Mouse (Mus musculus): Measurements from ENCODE around the gene Gm26938.

Gm26938 gene

DNA sequence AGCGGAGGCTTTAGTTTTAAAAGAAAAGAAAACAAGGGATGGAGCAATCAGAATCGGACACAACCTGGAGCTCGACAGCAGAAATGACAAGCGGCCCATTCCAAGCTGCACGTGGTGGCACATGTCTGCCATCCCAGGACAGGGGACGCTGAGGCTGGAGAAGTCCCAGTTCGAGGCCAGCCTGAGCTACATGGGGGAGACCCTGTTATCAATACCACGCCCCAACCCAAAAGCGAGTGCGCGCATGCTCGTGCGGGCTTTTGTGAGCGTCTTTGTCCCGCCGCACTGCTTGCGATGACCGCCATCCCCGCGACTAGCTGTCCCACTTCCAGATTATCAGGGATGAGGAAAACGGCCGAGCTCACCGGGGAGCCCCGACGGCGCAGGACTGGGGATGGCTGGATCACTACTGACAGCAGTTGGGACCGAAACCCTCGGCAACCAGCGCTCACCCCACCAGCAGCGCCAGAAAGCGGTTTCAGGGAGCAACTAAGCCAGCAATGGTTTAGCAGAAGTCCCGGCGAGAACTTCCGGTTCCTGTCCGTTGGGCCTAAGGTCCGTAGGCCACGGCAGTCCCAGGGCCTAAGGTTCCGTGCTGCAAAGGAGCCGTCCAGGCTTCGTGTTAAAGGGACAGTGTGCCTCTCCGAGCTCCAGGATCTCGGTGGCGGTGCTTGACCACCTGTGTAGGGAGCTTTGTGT lies at the start of gene Gm26938, which contains the start of gene Psmg3:
Gene Gm26938, minus strand, starts transcription at position 51 of the 699 bp plus-strand sequence.
Gene Psmg3, minus strand, starts transcription at position 529 of the 699 bp plus-strand sequence.
- peaks cover 2% of the 10 kb centered on the region for H3K36me3 ChIP-seq (ENCODE audit: control insufficient read depth, insufficient read depth, low read length, poor library complexity, severe bottlenecking)
- no peaks in the 10 kb centered on the region for H3K27me3 ChIP-seq (ENCODE audit: control insufficient read depth, insufficient read depth, low read length, poor library complexity, severe bottlenecking)
- peak; percentile 88 for DNase-seq (ENCODE audit: low read depth, low spot score)

DNA sequence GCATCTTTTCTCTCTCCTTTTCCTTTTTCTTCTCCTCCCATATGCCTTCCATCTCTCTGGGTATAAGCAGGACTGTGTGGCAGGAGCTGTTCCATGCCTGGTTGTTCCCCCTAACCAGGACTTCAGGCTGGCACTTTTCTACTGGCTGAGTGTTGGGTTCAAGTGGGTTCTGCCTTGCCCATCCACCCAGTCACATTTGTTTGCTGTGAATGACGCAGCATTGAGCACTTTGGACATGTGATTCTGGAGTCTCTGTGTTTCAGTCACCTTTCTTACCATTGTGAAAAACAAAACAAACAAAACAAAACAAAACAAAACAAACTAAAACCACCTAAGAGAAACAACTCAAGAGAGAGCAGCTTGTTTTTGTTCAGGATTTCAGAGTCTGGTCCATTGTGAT lies 45.3 kb upstream of the Gm26938 start:
- no peak for DNase-seq (ENCODE audit: low read depth, low spot score)
- H3K36me3 ChIP-seq (ENCODE audit: control insufficient read depth, insufficient read depth, low read length, poor library complexity, severe bottlenecking): no peaks in the 10 kb centered on the region
- no peaks in the 10 kb centered on the region for H3K27me3 ChIP-seq (ENCODE audit: control insufficient read depth, insufficient read depth, low read length, poor library complexity, severe bottlenecking)

DNA sequence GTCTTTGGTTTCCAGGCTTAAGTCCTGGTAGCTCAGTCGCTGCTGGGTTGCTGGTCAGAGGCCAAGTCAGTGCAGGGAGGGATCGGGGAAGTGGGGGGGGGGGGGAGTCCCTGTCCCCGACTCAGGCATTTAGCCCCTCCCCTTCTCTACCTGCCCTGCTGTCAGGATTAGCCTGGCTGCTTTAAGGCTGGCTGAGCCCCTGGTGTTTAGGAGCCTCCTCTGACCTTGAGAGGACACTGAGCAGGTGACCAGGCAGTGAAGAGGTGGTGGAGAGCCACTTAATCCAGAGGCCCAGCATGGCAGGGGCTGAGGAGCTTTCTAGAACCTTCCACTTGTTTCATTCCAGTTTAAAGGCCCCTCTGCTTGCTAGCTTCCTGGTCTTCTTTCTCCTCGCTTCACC lies 44.7 kb upstream of the Gm26938 start:
- Histone ChIP-seq H3K36me3 (ENCODE audit: control insufficient read depth, insufficient read depth, low read length, poor library complexity, severe bottlenecking) (no peaks in the 10 kb centered on the region), H3K27me3 (ENCODE audit: control insufficient read depth, insufficient read depth, low read length, poor library complexity, severe bottlenecking) (no peaks in the 10 kb centered on the region)
- no peak for DNase-seq (ENCODE audit: low read depth, low spot score)

DNA sequence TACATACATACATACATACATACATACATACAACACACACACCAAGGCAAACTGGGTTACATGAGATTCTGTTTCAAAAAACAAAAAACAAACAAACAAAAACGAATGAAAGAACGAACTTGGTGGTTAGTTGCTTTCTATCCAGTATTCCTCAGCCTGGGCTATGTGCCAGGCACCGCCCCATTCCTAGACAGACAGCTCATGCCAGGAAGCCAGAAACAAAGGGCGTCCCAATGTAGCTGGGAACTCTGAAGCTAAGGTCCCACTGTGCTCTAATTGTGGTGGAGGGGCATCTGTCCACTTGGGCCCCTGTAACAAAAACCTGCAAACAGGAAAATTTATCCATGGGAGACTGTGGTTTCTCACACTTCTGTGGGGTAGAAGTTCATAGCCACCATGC lies 36.6 kb upstream of the Gm26938 start:
- H3K36me3 ChIP-seq (ENCODE audit: control insufficient read depth, insufficient read depth, low read length, poor library complexity, severe bottlenecking): no peaks in the 10 kb centered on the region
- no peak for DNase-seq (ENCODE audit: low read depth, low spot score)
- H3K27me3 ChIP-seq (ENCODE audit: control insufficient read depth, insufficient read depth, low read length, poor library complexity, severe bottlenecking): no peaks in the 10 kb centered on the region

DNA sequence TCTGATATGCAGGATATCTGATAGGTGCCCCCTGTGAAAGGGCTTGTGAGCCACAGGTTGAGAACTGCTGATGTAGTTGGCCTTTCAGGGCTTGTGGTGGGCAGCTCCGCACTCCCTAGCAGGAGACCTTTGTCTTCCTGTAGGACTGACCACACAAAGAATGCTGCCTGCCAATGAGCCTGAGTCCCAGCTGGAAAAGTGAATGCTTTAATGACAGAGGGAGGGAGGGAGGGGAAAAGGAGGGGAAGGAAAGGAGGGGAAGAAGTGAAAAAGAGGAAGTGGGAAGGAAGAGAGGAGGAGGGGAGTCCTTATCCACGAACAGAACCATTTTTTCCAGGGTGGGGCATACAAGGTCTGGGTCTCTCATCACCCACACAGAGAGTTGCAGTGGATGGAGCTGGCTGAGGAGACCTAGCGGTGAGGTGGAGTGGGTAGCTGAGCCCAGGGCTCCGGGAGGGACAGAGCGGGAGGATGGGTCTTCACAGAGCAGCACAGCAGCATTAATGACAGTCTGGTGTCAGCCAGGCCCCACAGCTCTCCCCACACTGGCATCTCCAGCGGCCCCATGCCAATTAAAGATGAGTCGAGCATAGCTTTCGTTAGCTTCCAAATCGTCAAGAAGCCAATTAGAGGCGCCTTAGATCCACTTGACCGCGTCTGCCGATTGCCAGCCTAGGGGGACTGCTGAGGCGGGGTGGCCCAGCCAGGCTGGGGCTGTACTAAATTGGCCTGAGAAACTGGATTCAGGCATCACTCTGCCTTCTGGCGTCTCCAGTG lies 34.3 kb upstream of the Gm26938 start:
- no peaks in the 10 kb centered on the region for H3K27me3 ChIP-seq (ENCODE audit: control insufficient read depth, insufficient read depth, low read length, poor library complexity, severe bottlenecking)
- no peaks in the 10 kb centered on the region for H3K36me3 ChIP-seq (ENCODE audit: control insufficient read depth, insufficient read depth, low read length, poor library complexity, severe bottlenecking)
- DNase-seq (ENCODE audit: low read depth, low spot score): no peak

DNA sequence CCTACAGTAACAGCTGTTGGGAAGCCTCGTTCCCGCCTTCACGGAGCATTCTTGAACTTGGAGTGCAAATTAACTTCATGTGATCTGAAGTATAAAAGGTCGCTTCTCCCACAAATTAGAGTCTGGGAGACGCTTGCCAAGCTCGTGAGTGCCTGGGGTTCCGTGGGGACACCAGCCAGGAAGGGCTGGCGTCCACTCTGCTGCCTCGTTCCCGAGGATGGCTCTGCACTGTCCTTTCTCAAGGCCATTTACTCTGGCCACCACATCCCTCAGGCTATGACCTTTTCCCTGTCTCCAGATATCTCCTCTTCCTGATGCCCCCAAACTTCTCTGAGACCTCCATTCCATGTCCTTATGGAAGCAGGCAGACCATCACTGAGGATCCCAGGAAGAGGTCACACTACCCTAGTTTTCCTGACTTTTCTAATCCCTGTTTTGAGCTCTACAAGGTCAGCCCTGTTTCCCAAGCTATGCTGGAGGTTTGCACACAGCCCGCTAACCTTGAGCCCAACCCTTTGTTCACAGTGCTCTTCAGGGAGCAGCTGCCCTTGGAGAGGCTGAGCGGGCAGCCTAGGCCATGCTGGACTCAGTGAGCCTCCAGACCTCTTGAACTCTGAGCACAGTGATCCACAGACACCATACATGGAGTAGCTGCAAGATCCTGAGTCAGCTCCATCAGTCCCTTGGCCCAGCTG lies 23.6 kb upstream of the Gm26938 start:
- Histone ChIP-seq H3K27me3 (ENCODE audit: control insufficient read depth, insufficient read depth, low read length, poor library complexity, severe bottlenecking) (no peaks in the 10 kb centered on the region), H3K36me3 (ENCODE audit: control insufficient read depth, insufficient read depth, low read length, poor library complexity, severe bottlenecking) (no peaks in the 10 kb centered on the region)
- DNase-seq (ENCODE audit: low read depth, low spot score): no peak

DNA sequence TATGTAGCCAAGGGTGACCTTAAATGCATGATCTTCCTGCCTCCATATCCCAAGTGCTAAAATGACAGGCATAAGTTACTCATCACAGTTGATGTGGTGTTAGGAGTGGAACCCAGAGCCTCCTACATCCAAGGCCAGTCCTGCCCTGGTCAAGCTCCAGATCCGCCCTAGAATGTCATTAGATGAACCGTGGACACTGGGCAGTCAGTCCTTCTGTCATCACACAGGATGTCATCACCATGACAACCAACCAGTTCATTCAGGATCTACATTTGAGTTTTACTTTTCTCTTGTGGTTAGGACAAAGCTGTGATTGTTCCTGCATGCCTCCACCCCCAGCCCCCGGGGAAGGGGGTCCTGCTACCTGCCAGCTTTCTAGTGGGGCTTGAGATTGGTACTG lies 12.9 kb upstream of the Gm26938 start:
- DNase-seq (ENCODE audit: low read depth, low spot score): no peak
- no peaks in the 10 kb centered on the region for H3K27me3 ChIP-seq (ENCODE audit: control insufficient read depth, insufficient read depth, low read length, poor library complexity, severe bottlenecking)
- H3K36me3 ChIP-seq (ENCODE audit: control insufficient read depth, insufficient read depth, low read length, poor library complexity, severe bottlenecking): no peaks in the 10 kb centered on the region

DNA sequence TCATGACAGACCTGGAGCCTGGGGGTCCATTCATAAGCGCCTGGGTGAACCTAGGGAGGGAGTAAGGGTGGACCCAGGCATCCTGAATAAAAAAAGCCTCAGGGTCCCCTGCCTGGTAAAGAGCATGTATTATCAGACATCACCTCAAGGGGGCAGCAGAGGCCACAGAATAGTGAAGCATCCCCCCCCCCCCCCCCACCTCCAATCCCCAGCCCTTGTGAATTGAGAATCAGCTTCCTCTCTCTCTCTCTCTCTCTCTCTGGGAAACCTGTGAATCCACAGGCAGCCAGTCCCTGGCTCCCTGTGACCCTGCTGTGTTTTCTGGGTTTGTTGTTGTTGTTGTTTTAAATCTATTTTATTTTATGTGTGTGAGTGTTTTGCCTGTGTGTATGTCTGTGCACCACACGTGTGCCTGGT lies 12.3 kb upstream of the Gm26938 start:
- peak; percentile 78 for DNase-seq (ENCODE audit: low read depth, low spot score)
- Histone ChIP-seq H3K36me3 (ENCODE audit: control insufficient read depth, insufficient read depth, low read length, poor library complexity, severe bottlenecking) (no peaks in the 10 kb centered on the region), H3K27me3 (ENCODE audit: control insufficient read depth, insufficient read depth, low read length, poor library complexity, severe bottlenecking) (no peaks in the 10 kb centered on the region)

DNA sequence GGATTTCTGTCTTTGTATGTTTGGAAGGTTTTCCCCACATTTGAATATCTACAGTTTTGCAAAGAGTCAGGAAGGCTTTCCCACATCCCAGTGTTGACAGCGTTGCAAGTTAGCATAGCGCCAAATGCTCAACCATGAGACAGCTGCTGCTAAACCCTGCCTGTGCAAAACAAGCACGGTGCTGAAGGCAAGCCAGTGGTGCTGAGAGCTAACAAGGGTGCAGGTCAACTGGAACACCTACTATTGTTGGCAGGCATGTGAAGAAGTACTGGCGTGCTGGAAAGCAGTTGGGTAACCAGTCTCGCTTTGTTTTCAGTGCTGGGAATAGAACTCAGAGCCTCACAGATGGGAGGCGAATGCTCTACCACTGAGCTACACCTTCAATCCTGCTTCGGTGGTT lies 9.5 kb upstream of the Gm26938 start:
- no peaks in the 10 kb centered on the region for H3K27me3 ChIP-seq (ENCODE audit: control insufficient read depth, insufficient read depth, low read length, poor library complexity, severe bottlenecking)
- no peaks in the 10 kb centered on the region for H3K36me3 ChIP-seq (ENCODE audit: control insufficient read depth, insufficient read depth, low read length, poor library complexity, severe bottlenecking)
- no peak for DNase-seq (ENCODE audit: low read depth, low spot score)

DNA sequence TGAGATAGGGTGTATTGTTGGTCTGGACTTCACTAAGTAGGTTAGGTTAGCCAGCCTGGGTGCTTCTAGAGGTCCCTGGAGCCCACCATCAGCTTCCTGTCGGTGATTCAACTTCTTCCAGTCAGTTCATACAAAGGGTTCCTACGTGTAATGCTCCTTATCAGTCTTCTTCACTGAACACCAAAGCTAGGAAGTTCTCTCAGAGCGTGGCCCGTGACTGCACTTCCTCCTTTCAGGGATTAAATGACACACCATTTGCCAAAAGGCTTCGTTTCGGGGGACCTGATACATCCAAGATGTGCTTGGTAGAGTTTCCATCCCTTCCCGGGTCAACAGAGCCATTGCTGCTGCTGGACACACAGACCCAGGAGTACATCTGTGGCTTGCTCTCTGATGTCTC lies 5.9 kb upstream of the Gm26938 start:
- Histone ChIP-seq H3K36me3 (ENCODE audit: control insufficient read depth, insufficient read depth, low read length, poor library complexity, severe bottlenecking) (no peaks in the 10 kb centered on the region), H3K27me3 (ENCODE audit: control insufficient read depth, insufficient read depth, low read length, poor library complexity, severe bottlenecking) (no peaks in the 10 kb centered on the region)
- DNase-seq (ENCODE audit: low read depth, low spot score): no peak

DNA sequence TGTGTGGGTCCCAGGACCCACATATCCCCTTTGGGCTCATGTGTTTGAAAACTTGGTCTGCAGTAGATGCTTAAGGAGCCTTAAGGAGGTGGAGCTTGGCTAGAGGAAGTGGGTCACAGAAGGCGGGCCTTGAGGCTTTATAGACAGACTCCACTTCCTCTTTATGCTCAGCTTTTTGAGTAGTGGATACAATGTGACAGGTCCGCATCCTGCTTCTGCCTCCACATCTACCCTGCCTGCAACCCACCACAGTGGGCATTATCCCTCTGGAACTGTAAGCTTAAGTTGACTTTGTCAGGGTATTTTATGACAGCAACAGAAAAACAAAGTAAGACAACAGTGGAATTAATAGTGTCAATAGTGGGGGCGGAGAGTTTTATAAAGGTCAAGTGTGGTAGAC lies 4.5 kb upstream of the Gm26938 start:
- DNase-seq (ENCODE audit: low read depth, low spot score): peak; percentile 83
- Histone ChIP-seq H3K27me3 (ENCODE audit: control insufficient read depth, insufficient read depth, low read length, poor library complexity, severe bottlenecking) (no peaks in the 10 kb centered on the region), H3K36me3 (ENCODE audit: control insufficient read depth, insufficient read depth, low read length, poor library complexity, severe bottlenecking) (no peaks in the 10 kb centered on the region)

DNA sequence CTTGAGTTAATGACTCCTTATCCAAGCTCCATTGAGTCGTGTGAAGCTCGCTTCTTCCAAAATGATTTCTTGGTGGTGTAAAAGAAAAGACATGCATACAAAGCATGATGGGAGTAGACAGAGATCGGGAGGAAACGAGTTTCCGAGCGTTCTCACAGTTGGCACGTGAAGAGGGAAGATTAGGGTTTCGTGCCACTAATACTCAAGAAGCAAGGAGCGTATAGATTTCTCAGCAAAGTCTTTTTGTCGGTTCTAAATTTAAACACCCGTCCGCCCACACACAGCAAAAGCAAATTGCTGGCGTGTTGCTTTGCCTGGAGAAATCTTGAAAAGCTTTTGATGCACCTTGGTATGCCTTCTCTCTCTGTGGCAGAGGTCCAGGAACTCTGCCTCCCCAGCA lies 3.2 kb upstream of the Gm26938 start:
- DNase-seq (ENCODE audit: low read depth, low spot score): no peak
- Histone ChIP-seq H3K36me3 (ENCODE audit: control insufficient read depth, insufficient read depth, low read length, poor library complexity, severe bottlenecking) (no peaks in the 10 kb centered on the region), H3K27me3 (ENCODE audit: control insufficient read depth, insufficient read depth, low read length, poor library complexity, severe bottlenecking) (no peaks in the 10 kb centered on the region)

DNA sequence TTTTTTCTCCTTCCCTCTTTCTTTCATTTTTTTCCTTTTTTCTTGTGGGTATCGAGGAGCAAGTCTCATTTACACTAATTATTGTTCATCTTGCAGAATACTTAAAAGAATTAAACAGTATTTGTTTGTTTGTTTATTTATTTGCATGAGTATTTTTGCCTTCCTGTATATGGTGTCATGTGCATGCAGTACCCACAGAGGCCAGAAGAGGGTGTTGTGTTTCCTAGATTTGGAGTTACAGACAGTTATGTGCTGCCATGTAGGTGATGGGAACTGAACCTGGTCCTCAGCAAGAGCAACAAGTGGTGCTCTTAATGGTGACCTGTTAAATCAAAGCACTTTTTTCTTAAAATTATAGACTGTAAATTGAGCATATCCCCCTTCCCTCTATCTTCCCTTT lies 1.4 kb upstream of the Gm26938 start:
- Histone ChIP-seq H3K36me3 (ENCODE audit: control insufficient read depth, insufficient read depth, low read length, poor library complexity, severe bottlenecking) (no peaks in the 10 kb centered on the region; the same call in 1 of the 2 replicates), H3K27me3 (ENCODE audit: control insufficient read depth, insufficient read depth, low read length, poor library complexity, severe bottlenecking) (no peaks in the 10 kb centered on the region)
- peak; percentile 53 for DNase-seq (ENCODE audit: low read depth, low spot score)

DNA sequence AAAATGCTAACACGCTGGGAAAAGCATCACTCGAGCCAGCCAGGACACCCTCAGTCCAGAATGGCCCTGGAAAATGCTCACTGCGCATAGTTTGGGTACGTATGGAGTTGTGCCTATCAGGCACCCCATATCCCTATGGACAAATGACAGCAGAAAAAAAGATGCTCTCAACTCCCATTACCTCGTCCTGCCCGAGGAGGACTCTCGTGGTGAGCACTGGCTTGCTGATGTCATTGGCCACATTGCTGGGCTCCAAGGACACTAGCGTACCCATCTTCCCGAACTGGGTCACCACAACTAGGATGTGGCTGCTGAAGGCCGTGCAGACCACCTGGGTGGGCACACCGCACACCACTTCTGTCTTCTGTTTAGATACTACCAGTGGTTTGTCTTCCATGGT lies 260 bp downstream of the Gm26938 start:
- Histone ChIP-seq H3K36me3 (ENCODE audit: control insufficient read depth, insufficient read depth, low read length, poor library complexity, severe bottlenecking) (peaks cover 2% of the 10 kb centered on the region), H3K27me3 (ENCODE audit: control insufficient read depth, insufficient read depth, low read length, poor library complexity, severe bottlenecking) (no peaks in the 10 kb centered on the region)
- DNase-seq (ENCODE audit: low read depth, low spot score): no peak

DNA sequence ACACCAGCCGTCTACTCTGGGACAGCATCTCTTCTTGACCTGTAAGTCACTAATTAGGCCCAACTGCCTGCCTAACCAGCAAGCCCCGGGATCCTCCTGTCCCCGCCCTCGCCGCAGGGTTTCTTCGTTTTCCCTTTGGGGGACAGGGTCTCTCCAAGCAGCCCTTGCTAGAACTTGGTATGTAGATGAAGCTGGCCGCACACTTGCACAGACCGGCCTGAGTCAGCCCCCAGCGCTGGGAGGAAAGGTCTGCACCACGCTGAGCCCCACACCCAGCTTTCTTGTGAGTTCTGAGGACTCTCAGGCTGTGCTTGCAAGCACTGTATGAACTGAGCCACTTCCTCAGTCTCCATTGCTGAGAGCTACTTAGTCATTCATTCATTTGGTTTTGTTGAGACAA lies 1.7 kb downstream of the Gm26938 start:
- no peak for DNase-seq (ENCODE audit: low read depth, low spot score)
- Histone ChIP-seq H3K27me3 (ENCODE audit: control insufficient read depth, insufficient read depth, low read length, poor library complexity, severe bottlenecking) (no peaks in the 10 kb centered on the region), H3K36me3 (ENCODE audit: control insufficient read depth, insufficient read depth, low read length, poor library complexity, severe bottlenecking) (peaks cover 2% of the 10 kb centered on the region)

Measured in splenic B cell, adult 2 months (primary cell).